Mouse (Mus musculus) inflammation-experienced regulatory T-cells, adult 6 months (primary cell): ENCODE measurements around the gene Bricd5. TPM values are rescaled to one million over a fixed set of nuclear protein-coding genes. Genes with fewer than 3 reads are reported as not detected.

Experiments used
- ATAC-seq: one replicate; pipeline ENCODE4 v1.8.0; 2017
- polyA plus RNA-seq, 3 experiments: library from polyadenylated mRNA; unstranded; fragments of 100-300 nt; shearing (Covaris generic); gene quantifications; one replicate each; pipeline ENCODE4 v1.2.1; 2017

Bricd5 gene
- polyA plus RNA-seq, 3 experiments from 2014 or later, result not detected

- ATAC-seq, result peak; percentile 56
Observed at GRCm38 (mm10) chr17:24463374-24464133, 10.1 kb upstream of the Bricd5 start.

- no peak for ATAC-seq
Observed at GRCm38 (mm10) chr17:24468636-24469246, 4.9 kb upstream of the Bricd5 start.

- ATAC-seq, result no peak
Observed at GRCm38 (mm10) chr17:24469336-24469909, 4.3 kb upstream of the Bricd5 start.

GRCm38 (mm10) chr17:24469910-24470602 is 3.6 kb upstream of the Bricd5 start, which contains the start of the genes E4f1 and Pgp:
Gene E4f1 (minus strand): TSS chr17:24470313.
Gene Pgp (plus strand): TSS chr17:24470392.
- peak; percentile 97 for ATAC-seq

- no peak for ATAC-seq
Observed at GRCm38 (mm10) chr17:24470701-24471527, 2.8 kb upstream of the Bricd5 start.

- ATAC-seq, result no peak
Observed at GRCm38 (mm10) chr17:24472512-24472911, 1.2 kb upstream of the Bricd5 start.

- no peak for ATAC-seq
Observed at GRCm38 (mm10) chr17:24474557-24474956, 873 bp downstream of the Bricd5 start.

- no peak for ATAC-seq
Observed at GRCm38 (mm10) chr17:24475586-24475985, 1.9 kb downstream of the Bricd5 start.

GRCm38 (mm10) chr17:24476022-24476776 is 2.5 kb downstream of the Bricd5 start:
- ATAC-seq, result no peak

GRCm38 (mm10) chr17:24477053-24477984 is 3.6 kb downstream of the Bricd5 start:
- no peak for ATAC-seq

GRCm38 (mm10) chr17:24477985-24478600 is 4.4 kb downstream of the Bricd5 start:
- no peak for ATAC-seq

- peak; percentile 96 for ATAC-seq
Observed at GRCm38 (mm10) chr17:24478663-24479380, 5.1 kb downstream of the Bricd5 start, which contains the start of gene Mlst8. Gene Mlst8 (minus strand): TSS chr17:24479078.

GRCm38 (mm10) chr17:24479431-24479830 is 5.7 kb downstream of the Bricd5 start:
- ATAC-seq, result no peak

GRCm38 (mm10) chr17:24480201-24480826 is 6.6 kb downstream of the Bricd5 start:
- no peak for ATAC-seq

- no peak for ATAC-seq
Observed at GRCm38 (mm10) chr17:24481027-24481815, 7.5 kb downstream of the Bricd5 start.

- no peak for ATAC-seq
Observed at GRCm38 (mm10) chr17:24483495-24483894, 9.8 kb downstream of the Bricd5 start.

- peak; percentile 32 for ATAC-seq
Observed at GRCm38 (mm10) chr17:24485090-24485860, 11.6 kb downstream of the Bricd5 start.
